Mouse (Mus musculus): ENCODE results near the gene Sgpl1. TPM values are rescaled to one million over a fixed set of nuclear protein-coding genes. Genes with fewer than 3 reads are reported as not detected.

The Sgpl1 gene
- total RNA-seq, 2 experiments from 2014 or later = 61.8 to 67.6 TPM

DNA sequence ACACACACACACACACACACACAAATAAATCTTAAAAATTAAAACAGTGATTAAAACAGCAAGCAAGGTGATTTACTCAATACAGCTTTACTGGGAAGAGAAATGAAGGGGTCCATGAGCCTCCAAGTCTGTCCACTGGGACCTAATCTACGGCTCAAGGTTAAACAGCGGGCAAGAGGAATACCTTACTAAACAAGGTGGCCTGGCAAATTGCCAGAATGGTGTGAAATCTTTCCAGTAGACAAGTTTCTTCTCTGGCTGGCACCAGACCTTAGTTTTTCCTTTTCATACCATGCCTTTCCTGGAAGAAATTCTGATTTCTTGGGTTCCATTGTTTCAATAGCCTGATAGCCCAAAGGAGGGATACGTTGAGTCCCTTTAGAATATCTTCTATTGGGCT, 59.0 kb downstream of the Sgpl1 start:
- DNase-seq (ENCODE audit: low spot score in 2 of 2) = no peak

DNA sequence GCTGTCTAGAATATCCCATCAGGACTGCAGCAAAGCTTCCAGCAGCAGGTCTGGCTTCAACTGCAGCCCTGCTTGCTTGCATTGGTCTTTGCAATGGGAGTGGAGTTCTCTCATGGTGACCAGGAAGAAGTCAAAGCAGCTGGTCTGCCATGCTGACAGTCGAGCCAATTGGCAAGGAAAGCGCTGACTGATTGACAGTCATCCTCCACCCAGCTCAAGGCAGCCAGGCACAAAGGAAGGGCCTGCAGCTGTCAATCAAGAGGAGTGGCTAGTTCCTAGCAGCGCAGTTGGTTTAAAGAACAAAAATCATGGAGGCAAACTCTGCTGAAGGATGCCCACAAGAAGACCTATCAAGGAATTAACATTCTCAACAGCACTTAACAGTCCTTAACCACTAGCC, 61.0 kb downstream of the Sgpl1 start:
- DNase-seq (ENCODE audit: low spot score in 2 of 2) = no peak

DNA sequence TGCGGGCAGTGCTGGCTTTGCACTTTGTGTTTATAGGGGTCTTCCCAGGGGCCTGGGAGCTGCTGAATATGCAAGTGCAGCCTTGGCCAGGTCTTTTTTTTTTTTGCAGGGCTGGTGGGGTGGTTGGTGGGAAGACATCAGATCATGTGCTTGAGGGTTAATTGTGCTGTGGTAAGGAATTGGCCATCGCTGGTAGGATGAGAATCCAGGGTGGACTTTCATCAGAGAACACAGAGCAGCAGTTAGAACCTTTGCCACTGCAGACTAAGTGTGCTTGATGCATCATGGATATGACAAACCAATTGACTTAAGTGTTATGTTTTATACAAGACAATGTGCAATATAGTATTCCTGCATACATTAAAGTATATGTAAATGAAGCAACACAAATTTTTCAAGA, 62.1 kb downstream of the Sgpl1 start:
- no peak for DNase-seq (ENCODE audit: low spot score in 2 of 2)

DNA sequence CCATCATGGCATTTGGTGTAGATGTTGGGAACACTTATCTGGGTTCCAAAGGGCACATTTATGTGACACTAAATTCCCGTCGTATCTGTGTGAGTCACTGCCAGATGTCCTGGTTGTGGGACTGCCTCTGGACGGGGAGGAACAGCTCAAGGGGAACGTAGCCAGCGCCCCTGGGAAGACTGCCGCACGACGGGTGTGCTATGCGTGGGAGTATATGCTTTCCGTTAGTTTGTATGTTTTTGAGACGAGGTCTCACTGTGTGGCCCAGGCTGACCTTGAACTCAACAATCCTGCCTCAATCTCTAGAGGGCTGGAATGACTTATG, 66.6 kb downstream of the Sgpl1 start:
- DNase-seq (ENCODE audit: low spot score in 2 of 2) = no peak

DNA sequence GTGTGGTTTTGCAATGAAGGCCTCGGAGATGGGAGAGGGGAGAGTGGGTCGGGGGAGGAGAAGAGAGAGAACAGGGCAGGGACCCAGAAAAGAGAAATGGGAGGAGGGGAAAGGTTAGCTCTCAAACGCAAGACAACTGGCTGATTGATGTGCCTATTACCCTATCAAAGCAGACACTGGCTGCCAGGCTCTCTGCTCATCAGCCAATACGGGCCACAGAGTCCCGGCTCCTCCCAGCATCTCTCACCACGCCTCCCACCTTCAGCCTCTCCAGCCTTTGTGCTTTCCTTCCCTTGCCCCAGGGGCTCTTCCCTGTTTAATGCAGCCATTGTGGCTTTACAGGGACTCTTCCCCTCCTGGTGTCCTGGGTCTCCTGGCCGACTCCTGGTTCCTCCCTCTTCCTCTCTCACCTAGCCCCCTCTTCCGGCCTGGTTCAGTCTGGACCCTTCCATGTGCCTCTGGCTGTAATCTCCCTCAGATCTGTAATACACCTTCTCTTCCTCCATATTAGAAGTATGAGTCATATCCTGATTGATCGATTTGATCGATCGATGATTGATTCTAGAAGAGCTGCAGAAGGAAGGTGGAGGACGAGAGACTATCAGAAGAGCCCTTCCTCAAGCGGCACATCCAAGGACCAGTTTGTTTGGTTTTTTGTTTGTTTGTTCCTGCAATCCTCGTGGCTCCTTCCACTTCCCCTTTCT, 67.1 kb downstream of the Sgpl1 start:
- peak in 1 of 2 experiments; percentile 34 for DNase-seq (ENCODE audit: low spot score in 2 of 2)

DNA sequence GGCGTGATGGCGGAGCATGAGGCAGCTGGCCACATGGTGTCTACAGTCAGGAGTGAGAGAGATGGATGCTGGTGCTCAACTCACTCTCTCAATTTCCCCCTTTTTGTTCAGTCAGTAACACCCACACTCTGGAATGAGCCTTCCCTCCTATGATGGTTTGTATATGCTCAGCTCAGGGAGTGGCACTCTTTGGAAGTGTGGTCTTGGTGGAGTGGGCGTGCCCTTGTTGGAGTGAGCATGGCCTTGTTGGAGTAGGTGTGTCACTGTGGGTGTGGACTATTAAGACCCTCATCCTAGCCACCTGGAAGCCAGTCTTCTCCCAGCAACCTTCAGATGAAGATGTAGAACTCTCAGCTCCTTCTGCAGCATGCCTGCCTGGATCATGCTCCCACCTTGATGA, 71.9 kb downstream of the Sgpl1 start:
- DNase-seq (ENCODE audit: low spot score in 2 of 2) = no peak

DNA sequence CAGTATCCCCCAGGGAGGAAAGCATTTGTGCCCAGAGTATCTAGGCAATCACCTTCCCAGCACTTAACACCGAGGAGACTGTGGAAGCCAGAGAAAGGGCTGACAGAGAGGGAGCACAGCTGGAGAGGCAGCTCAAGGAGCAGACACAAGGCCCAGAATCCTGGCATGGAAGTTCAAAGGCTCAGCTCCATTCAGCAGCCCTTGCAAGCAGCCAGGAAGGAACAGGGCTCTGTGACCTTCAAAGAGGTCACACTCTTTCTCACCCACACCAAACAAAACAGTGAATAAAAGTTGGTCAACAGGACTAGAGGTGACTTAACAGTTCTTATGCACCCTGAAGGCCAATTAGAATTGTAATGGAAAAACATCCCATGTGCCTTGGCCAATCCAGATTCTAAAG, 72.9 kb downstream of the Sgpl1 start:
- no peak for DNase-seq (ENCODE audit: low spot score in 2 of 2)

DNA sequence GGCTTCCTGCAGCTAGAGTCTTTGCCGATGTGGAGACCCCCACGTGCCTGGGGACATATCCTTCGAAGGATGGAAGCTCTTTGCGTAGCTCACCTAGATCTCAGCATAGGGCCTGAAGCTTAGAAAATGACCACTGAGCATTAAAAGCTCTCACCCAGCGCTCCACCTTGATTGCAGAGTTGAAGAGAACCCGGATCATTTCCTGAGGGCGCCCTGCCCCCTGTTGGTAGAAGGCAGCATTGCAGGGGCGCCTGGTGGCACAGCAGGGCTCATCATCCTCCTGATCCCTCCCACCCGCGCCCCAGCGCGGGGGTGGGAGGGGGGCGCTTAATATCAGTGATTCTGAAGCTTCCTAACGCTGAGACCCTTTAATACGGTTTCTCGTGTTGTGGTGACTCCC, 75.2 kb downstream of the Sgpl1 start:
- no peak for DNase-seq (ENCODE audit: low spot score in 2 of 2)

DNA sequence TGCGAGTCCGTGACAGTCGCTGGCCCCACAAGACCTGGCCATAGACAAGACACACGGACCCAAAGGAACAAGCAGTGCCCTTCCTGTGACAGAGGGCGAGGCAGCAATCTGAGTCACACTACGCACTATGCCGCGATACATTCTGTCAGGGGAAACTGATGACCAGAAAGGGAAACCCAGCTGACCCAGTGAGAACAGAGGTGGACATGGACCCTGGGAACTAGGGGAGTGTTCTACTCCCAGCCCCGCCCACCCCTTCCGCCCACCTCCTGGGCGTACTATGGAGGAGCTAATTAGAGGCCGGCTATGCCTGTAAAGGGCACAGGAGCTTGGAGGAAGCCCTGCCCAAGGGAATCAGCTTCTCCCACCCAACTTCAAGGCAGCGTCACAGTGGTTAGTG, 78.3 kb downstream of the Sgpl1 start:
- no peak for DNase-seq (ENCODE audit: low spot score in 2 of 2)

DNA sequence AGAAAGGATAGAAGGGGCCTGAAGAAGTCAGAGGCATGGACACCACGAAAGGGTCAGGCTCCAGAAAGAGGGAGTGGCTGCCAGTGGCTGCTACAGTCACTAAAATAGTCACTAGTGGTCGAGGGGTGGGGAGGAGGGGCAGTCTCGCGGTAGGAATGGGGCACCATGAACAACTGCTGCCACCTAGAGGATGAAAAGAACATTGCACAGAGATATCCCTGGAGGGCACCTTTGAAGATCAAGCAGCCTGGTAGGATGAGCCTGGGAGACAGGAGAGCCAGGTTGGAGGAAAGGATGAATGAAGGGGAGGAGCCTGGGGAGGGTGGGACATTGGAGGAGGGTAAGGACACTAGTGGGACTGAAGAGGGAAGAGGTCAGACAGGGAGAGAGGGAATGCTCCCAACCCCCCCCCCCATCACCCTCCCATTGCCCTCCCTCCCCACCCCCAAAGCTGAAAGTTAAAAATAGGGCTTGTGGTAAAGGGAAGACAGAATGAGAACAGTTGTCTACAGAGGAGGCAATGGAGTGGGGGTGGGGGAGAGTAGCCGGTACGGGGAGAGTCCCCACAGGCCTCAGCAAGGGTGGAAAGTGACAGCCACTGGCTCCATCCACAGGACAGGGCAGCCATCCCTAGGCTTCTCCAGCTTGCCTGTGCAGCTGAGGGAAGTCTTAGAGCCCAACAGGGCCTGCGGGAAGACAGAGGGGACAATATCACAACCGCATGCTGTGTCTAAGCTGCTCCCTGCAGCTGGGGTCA, 78.9 kb downstream of the Sgpl1 start:
- no peak for DNase-seq (ENCODE audit: low spot score in 2 of 2)

DNA sequence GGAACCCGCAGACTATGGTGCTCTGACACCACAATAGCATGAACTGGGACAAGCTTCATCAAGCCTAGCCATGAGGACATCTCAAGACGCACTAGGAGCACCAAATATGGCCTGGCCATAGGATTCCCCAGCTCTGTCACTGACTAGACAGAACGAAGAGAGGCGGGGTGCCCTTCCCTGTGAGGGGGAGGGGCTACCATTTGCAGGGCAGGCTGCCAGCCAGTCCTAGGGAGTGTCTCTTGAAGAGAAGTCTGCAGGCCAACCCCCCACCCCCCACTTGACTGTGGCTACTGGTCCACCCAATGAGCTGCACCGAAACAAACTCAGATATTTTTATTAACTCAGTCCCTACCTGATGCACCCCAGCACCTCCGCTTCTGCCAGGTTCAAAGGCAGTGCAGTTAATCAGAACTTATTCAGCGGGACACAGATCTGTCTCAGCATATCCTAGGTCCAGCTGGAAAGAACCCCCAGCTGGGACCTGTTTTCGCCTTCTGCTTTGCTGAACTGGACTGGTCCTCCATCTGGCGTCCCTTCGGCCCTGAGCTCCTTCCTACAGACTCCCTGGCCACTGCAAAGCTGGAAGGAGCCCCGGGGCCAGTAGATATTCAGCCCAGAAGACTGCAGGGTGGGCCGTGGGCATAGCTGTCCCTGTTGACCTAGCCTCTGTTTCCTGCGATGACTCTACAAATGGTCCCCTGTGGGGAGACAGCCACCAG, 82.1 kb downstream of the Sgpl1 start:
- no peak for DNase-seq (ENCODE audit: low spot score in 2 of 2)

DNA sequence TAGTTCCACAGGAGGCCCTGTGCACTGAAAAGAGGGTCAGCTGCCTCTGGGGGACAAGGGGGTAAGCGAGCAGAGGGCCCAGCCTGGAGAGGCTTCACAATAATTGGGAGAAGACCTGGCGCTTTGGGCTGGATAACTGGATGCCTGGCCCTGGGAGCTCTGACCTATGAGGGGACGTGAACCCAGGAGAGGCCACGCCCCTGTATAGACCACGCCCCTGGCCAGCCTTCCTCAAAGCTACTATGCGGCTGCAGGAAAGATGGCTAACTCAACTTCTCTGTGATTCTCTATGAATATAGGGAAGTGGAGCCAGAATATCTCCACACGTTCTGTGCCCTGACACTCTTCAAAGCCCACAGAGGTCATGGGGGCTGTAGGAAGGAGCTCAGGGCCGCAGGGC, 82.9 kb downstream of the Sgpl1 start:
- no peak for DNase-seq (ENCODE audit: low spot score in 2 of 2)

DNA sequence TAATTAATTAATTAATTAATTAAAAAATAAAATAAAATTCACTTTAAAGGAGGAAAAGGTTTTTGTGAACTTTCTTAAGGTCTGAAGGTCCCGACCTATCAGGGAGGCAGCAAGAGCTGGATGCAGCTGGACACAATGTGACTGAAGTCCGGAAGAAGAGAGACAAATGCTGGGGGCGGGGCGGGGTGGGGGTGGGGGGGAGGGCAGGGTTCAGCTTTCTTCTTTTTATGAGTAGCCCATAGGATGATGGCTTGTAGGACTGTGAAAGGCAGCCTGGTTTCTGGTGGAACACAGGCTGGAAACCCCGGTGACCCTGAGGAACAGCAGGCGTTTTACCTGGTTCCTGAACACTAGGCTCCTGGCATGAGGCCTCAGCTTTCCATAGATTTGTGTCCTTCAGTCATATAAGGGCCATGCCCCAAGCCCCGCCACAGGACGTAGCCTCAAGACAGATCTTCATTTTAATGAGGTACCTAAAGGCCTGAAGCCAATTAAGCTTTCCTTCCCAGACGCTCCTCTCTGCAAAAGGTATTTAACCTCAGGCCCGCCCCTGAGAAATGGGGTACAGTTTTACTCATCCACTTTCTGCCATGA, 84.1 kb downstream of the Sgpl1 start:
- DNase-seq (ENCODE audit: low spot score in 2 of 2) = no peak

DNA sequence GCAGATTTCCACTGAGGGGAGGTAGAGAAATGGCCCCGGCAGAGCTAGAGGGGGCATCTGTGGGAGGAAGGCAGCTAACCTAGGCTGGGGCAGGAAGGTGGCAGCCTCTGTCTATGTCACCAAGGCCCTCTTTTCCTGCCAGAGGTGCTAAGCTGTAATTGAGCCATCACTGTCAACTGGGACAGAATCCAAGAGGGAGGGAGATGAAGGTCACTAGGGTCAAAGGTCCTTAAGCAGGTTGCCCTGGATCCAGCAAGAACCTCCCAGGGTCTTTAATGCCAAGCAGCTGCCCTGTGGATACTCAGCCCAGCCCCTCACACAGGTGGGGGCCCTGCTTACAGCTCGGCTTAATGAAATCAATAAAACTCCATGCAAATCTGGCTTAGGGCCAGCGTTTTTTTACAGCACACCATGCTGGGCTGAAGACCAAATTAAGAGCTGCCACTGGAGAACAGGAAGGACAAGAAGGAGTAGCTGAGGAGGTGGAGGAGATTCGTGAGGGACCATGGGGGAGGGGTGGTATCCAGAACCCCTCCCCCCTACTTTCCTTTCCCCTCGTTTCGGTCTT, 87.9 kb downstream of the Sgpl1 start:
- DNase-seq (ENCODE audit: low spot score in 2 of 2) = no peak

DNA sequence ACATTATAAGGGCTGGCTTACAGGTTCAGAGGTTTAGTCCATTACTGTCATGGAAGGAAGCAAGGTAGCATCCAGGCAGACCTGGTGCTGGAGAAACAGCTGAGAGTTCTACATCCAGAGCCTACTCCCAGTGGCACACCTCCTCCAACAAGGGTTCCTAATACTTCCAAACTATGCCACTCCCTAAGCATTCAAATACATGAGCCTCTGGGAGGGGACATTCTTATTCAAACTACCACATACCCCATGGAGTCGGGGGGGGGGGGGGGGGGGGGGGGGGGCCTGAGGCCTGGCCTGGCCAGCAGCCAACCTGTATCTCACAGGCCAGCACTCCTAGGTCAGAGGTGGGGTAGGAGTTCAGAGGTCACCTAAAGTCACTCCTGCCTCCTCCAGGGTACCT, 88.4 kb downstream of the Sgpl1 start:
- no peak for DNase-seq (ENCODE audit: low spot score in 2 of 2)

DNA sequence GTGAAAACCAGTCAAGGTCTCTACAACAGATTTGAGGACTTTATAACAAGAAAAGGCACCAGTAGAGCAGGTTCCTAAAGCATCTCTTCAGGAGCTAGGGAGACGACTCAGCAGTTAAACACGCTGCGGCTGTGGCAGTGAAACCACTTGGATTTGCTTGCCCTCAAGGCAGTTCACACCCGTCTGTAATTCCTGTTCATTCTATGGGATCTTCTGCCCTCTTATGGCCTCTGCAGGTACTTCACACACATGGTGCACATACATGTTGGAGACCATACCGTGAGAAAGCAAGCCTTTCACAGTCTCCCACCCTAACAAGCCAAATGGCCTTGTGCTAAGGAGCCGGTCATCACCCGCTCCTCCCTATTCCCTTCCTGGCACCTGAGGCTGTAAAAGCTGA, 90.8 kb downstream of the Sgpl1 start:
- DNase-seq (ENCODE audit: low spot score in 2 of 2) = no peak

DNA sequence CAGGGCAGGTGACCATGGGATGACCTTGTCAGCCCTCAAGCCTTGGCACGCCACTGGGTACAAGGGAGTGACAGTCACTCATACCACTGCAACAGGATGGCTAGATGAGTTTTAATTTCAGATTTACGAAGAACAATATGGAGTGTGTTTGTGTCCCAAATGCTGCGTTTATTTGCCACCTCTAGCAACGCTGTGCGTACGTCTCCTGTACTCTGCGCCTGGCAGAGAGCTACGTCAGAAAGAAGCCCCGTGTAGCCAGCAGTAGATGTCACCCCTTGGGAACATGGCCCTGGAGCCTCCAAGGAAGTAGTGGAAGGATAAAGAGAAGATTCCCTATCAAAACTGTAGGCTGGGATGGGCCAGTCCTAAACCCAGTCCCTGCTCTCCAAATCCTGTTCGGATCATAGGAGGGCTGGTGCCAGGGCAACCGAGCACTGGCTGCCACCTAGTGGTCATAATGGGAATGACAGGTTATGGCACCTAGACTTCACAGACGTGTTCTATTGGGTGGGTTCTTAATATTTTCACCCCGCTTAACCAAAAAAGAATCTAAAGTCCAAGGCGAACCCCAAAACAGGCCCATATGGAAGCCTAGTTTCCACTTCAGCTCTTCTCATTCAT, 95.4 kb downstream of the Sgpl1 start:
- DNase-seq (ENCODE audit: low spot score in 2 of 2) = peak; percentile 22 to 29
